Mouse (Mus musculus): ENCODE measurements around the gene Pdgfa. TPM values are rescaled to one million over a fixed set of nuclear protein-coding genes. Genes with fewer than 3 reads are reported as not detected.

The Pdgfa gene
- not detected in 2 replicates for total RNA-seq (2014; fragmentation: Nextera tagmentation)
- 1.5 TPM in 1 of 2 replicates, not detected in the other for total RNA-seq (2017)

DNA sequence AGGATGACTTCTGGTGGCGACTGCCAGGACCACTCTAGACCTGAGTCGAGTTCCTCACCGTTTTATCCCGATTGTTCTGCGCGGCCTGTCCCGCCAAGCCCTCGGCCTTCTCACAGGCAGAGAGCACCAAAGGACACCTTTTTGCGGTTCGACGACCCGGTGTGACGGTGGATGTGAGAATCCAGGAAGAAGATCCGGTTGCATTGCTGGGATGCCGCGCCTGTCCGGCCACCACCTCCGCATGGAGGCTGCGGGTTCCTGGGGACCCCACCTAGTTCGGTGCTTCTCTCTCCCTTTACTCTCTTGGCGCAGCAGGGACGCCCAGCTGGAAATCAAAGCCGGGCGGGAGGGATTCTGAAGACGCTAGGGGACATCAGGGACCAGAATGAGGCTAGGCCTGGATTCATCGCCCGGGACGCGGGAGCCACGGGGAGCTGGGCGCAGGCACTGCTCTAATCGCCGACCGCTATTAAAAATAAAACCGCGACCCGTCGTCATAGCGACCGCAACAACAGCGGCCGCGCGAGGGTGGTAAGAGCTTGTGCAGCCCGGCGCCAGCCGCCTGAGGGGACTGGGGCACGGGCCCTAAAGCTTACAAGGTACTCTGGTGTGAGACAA lies at the start of gene Pdgfa:
Gene Pdgfa (minus strand): TSS at position 200 of the 618 bp plus-strand sequence.
- ATAC-seq (replicated peaks; ENCODE audit: low FRiP score, low TSS enrichment, poor library complexity, severe bottlenecking): peak; percentile 64

DNA sequence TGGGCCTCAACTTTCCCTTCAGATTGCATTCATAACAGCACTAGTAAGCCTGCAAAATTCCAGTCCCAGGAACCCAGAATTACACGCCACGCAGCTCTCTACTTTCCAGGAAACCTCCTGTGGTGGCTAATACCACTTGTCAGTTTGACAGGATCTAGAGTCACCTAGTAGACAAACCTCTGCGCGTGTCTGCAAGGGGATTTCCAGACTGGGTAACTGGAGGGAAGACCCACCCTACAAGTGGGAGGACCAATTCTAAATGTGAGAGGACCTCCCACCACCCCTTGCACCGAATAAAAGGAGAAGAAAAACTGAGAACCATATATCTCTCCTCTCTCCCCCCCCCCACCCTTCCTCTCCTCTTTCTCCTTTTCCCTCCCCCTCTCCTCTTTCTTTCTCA lies 49.5 kb upstream of the Pdgfa start:
- ATAC-seq (replicated peaks; ENCODE audit: low FRiP score, low TSS enrichment, poor library complexity, severe bottlenecking): no peak

DNA sequence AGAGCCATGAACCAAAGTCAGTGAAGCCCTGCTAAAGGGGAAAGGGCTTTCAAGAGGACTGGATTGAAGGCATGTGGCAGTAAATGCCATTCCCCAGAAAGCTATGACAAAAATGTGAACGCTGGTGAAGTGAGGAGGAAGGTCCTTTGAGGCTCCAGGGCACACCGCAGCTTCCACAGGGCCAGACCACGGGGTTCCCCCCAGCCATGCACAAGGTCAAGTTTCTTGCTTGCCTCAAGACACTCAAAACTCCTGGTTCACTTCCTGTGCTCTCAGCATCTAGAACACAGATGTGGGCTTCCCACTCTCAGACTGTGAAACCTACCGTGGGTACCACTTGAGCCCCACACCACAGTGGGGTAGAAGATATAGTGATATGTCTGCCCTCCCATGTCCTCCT lies 46.4 kb upstream of the Pdgfa start:
- ATAC-seq (replicated peaks; ENCODE audit: low FRiP score, low TSS enrichment, poor library complexity, severe bottlenecking): no peak

DNA sequence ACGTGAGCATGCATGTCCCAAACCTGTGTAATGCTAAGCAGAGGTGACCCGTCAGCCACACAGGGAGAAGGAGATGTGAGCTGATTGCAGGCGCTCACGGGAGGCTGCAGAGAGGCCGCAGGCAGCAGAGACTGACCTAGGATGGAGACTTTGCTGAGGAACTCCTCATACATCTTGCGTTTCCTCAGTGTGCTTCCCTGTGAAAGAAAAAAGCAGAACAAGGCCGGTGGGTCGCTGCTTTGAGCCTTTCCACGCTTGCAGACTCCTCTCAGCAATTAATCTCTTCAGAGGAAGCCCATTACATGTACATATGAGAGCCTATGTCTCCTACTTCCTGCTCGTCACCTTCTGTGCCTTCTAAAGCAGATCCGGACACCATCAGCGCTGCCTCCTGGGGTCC lies 45.1 kb upstream of the Pdgfa start:
- no peak for ATAC-seq (replicated peaks; ENCODE audit: low FRiP score, low TSS enrichment, poor library complexity, severe bottlenecking)

DNA sequence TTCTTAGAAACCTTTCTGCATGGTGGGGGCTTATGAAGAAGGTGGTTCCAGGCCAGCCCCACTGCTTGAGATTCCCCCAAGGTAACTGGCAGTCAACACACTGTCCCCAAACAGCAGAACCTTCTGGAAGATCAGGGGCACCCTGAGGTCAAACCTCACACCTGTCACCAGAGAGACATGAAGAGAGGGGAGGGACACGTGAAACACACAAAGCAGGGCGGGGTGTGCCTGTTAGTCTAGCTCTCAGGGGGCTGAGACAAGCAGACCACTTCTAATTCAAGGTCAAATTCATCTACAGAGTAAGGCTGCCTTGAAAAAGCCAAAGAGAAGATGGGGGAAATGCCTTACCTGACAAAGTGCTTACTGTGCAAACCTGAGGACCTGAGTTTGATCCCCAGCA lies 38.0 kb upstream of the Pdgfa start:
- ATAC-seq (replicated peaks; ENCODE audit: low FRiP score, low TSS enrichment, poor library complexity, severe bottlenecking): no peak

DNA sequence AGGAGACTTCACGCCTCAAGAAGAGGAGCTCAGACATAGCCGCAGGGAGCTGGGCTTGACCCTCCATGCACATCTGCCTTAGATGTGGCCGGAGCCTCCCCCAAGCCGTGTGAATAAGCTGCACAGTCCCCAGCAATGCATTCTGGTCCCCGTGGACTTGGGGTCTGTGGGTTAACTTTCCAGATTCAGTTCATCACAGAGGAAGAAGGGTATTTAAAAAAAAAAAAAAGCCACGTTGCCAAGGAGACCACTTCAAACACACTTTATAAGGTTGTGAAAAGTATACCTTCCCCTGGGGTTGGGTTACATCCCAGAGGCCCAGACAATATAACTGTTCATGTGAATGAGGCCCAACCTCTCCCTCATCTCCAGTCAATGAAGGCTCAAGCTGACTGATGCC lies 37.6 kb upstream of the Pdgfa start:
- ATAC-seq (replicated peaks; ENCODE audit: low FRiP score, low TSS enrichment, poor library complexity, severe bottlenecking): no peak

DNA sequence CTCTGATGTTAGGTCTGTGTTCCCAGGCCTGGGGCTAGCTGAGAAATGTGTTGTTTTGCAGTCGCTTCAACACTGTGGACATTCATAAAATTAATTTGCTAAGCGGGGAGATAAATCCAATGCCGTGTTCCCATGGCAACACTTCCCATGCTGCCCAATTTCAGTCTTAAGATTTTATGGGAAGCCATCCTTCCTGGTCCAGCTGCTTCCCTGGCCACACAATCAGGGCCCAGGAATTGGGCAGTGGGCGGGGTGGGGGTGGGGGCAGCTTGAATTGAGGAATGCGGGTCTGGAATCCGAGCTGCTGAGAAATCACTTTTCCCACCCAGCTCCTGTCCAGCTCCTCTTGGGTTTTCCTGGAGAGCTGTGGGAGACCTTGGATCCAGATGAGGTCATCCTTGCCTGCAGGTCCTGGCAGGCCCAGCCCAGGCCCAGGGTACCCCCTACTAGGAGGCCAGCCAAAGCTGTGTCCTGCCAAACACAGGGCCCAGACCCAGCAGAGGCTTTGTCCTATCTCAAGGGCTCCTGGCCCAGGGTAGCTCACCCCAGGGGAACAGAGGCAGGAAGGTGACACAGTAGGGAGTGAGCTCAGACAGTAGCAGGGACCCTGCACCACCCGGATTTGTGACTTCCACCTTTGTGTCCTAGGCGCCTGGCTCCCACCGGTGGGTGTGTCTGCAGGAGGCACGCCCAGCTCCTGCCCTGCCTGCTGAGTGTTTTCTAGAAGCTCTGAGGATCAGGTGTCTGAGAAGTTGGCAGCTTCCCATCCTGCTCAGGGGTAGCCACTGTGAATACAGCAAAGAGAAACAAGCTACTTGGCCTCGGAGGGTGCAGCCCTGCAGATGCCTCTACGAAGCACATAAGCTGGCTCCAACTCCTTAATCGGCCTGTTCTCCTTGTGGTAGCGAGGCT lies 36.5 kb upstream of the Pdgfa start:
- no peak for ATAC-seq (replicated peaks; ENCODE audit: low FRiP score, low TSS enrichment, poor library complexity, severe bottlenecking)

DNA sequence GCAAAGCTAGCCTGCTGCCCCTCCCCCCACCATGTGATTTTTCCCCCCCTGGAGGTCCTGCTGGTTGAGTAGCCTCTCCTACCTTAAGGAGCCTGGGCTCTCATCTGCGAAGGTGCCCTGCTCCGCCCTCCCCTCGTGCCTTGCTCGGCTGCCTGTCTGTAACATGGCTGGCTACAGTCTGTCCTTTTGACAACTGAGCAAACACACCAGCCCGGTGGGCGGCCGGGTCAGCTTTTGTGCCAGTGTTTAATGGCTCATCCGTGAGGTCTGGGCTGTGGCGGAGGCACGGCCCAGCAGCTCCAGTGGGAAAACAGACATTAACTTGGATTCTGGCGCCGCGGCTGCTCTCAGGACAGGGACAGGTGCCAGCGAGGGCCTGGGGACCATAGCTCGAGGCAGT lies 30.4 kb upstream of the Pdgfa start:
- no peak for ATAC-seq (replicated peaks; ENCODE audit: low FRiP score, low TSS enrichment, poor library complexity, severe bottlenecking)

DNA sequence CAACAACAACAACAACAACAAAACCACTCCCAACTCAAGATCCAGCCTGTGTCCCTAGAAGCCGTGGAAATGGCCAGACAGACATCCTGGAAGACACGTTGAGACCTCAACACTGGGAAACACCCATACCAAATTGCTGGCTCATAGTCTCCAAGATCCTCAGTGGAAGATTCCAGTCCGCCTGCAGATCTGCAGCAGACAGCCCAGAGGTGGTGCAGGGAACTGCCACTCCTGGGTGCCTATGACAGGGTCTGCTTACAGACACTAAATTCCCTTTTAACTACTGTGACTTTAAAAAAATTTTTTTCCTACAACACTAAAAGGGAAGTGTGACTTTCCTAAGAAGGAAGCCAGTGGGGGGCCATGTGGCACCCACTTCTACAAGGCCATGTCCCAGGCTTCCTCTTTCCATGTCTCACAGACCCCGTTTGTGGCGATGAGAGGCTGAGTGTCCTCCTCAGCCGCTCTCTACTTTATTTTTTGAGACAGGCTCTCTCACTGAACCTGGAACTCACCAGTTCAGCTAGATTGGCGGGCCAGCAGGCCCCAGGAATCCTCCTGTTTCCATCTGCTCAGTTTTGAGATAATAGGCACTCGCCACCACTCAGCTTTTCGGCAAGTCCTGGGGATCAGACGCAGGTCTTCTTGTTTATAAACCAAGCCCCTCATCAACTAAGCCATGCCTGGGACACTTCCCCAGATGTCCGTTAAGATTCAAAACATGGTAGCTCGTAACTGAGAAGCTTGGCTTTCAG lies 27.4 kb upstream of the Pdgfa start:
- ATAC-seq (replicated peaks; ENCODE audit: low FRiP score, low TSS enrichment, poor library complexity, severe bottlenecking): no peak

DNA sequence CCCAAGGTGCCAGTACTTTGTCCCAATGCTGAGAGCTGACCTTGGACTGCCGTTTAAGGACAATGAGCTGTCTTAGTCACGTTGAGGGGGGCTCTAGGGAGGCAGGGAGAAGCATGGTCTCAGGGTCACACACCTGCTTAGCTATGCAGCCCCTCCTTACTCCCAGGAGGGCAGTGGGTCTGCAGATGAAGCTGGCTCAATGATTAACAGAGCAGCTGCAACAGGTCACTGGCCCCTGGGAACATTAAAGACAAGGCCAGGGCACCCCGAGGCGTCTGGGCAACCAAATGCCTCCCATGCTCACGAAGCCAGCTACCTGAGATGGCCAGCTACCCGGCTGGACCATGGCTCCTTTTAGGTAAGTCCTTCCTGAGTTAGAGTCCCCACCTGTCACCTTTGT lies 23.4 kb upstream of the Pdgfa start:
- no peak for ATAC-seq (replicated peaks; ENCODE audit: low FRiP score, low TSS enrichment, poor library complexity, severe bottlenecking)

DNA sequence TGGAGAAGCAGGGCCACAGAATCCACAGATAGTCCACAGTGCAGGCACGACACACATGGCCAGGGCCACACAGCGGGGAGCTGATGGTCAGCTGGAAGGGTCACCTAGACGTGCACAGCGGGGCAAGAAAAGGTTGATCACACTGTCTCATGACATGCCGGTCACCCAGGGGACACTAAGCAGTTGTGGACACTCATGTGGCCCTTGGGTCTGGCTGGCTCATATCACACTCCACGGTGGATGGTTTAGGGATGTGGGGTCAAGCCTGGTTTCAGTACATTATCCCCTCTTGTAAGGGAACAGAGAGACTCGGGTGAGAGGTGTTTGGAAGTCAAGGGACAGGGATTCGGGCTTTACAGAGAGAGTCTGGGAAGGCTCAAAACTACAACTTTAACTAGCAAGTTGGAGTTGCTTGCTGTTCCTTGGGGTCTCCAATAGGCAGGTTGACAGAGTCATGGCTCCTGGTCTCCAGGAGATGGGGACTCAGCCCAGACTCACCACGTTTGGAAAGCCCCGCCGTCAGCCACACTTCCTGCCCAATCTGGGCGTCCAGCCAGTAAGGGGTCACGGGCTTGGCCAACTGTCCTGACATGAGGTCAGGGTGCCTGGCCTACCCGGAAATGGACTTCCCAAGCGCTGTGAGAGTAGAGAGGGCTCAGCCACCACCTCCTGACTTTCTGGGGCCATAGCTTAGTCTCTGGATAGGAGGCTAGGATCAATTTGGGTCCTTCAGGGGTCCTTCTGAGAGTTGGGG lies 20.4 kb upstream of the Pdgfa start:
- no peak for ATAC-seq (replicated peaks; ENCODE audit: low FRiP score, low TSS enrichment, poor library complexity, severe bottlenecking)

DNA sequence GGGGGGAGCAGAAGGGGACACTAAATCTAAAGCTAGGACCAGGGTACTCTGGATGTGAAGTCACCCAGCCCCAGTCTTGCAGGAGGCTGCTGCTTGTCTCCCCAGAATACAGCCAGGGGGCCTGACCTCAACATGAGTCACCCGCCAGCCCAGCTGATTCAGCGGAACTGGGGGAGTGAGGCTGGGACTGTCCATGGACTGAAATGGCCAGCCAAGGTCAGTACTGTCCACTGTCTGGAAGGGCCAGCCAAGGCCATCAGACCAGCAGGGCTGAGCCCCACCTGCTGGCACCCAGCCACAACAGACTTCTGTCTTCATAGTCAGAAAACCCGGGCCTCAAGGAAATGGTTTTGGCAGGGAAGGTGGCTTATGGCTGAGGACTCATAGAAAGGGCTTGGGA lies 17.9 kb upstream of the Pdgfa start:
- ATAC-seq (replicated peaks; ENCODE audit: low FRiP score, low TSS enrichment, poor library complexity, severe bottlenecking): no peak

DNA sequence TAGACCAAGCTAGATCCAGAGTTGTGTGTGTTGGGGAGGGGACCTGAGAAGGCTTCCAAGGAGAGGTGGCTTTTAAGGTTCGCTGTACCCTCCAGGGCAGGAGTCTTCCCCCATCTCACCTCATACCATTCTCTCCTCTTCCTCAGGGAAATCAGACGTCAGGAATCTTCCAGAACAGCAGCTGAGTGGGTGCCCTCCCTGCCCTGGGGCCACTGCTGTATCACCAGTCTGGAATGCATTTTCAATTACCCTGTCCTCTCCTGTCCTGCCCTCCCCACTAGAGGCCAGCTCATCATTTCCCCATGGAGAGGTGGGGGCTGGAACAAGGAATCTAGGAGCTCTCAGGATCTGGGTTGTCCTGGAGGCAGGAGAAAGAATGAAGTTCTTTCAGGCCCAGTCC lies 13.5 kb upstream of the Pdgfa start:
- no peak for ATAC-seq (replicated peaks; ENCODE audit: low FRiP score, low TSS enrichment, poor library complexity, severe bottlenecking)

DNA sequence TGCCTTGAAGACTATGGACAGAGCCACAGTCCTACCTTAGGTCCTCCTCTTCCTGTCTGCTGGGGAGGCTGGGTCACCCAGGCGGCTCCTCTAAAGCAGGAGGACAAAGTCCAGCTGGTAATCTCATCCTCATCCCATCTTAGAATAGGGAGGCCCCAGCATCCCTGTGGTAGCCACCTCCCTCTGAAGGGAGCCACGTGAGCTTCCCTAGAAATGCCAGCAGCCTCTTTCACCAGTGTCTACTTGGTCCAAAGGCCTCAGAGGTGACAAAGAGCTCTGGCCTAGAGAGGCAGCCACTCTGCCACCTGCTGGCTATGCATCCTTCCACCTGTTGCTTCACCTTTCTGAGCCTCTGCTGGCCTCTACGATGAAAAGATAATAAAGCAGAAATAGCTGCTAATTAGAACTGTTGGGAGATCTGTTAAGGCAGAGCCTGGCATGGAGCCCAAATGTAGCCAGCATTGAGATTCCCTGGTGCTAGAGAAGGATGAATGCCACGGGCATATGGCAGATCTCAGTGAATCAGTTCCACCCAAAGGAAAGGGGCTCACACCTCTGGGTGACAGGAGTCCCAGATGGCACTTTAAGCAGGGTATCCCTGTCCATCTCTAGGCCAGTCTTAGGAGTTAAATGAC lies 10.1 kb upstream of the Pdgfa start:
- ATAC-seq (replicated peaks; ENCODE audit: low FRiP score, low TSS enrichment, poor library complexity, severe bottlenecking): no peak

DNA sequence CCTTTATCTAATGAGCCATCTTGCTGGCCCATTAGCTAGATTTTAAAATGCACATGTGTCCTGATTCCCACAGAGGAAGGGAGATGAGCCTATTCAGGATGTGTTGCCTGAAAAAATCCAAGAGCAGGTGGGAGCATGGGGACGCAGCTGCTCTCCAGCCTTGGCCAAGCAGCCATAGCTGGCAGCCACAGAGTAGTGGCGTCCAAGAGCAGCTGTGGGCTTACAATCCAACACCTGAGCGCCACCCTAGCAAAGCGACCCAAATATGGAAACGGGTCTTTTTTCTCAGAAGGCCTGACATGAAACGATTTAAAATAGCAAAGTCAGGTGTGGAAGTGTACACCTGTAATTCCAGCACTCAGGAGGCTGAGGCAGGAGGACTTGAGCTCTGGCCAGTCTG lies 7.4 kb upstream of the Pdgfa start:
- ATAC-seq (replicated peaks; ENCODE audit: low FRiP score, low TSS enrichment, poor library complexity, severe bottlenecking): no peak

DNA sequence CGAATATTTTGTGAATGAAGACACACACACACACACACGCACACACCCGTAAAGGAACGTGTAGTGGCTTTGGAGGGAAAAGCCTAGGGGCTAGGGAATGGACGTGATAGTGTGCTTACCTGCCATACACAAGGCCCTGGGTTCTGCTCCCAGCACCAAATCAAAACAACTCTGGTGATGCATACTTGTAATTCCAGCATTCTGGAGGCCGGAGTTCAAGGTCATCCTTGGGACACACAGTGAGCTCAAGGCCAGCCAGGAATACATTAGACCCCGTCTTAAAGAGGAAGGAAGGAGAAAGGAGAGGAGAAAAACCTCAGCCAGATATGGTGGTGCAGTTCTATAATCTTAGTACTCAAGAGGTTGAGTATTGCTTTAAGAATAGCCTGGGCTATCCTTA lies 2.5 kb upstream of the Pdgfa start:
- ATAC-seq (replicated peaks; ENCODE audit: low FRiP score, low TSS enrichment, poor library complexity, severe bottlenecking): no peak

DNA sequence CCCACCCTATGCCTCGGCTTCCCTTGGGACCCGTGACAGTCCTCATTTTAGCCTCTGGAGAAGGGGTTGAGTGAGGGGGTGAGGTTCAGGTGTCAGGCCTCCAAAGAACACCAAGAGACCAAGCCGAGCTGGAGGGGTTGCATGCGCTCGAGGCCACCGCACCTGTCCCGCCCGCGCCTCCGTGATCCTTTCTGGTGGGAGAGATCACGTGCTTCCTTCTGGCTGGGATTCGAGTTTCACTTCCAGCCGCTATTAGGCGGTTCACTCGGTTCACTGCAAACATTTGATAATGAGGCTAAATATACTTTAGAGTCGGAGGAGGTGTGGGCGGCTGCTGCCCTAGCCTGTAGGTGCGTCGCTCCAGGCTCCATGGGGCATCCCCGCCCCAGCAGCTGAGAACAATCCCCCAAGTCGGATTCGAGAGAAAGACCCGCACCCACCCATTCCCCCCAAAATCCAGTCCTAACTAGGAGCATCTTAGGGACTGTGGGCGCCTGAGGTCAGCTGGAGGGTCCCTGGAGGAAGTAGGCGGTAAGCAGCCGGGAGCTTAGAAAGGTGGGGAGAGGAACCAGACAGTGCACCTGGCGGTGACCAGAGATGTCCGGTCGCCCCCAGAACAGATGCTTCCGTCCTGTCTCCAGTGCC lies 888 bp upstream of the Pdgfa start:
- 0 out of 2 replicates have a peak, but pooled peaks have one; percentile 31 for ATAC-seq (replicated peaks; ENCODE audit: low FRiP score, low TSS enrichment, poor library complexity, severe bottlenecking)

DNA sequence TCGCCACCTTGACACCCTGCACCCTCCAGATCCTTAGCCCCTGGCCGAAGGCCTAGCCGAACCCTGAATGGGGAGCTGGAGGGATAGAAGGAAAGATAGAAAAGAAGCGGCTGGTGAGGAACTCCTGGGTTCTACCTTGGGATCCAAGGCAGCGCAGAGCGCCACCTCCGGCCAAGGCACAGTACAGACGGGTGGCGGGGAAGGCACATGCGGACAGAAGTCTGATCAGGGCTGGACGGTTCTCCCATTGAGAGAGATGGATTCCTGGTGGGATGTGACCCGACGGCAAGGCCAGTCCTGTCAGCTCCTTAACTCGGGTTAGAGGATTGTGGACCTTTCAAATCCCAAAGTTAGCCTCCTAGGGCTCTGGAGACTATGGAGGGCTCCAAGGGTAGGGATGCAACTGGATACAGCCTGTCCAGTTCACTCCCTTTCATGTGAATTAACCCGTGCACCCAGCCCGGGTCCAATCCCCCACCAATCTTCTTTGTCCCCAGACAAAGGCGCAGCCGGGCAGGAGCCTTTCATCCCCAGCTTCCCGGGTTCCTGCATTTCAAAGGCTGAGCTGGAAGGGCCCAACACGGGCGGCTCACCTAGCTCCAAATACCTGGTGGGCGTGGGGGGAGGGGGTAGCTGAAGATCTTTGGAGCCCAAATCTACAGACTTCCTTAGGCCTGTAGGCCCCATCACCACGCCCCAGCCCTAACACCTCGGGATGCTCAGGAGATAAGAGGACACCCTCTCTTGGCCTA lies 672 bp downstream of the Pdgfa start:
- no peak for ATAC-seq (replicated peaks; ENCODE audit: low FRiP score, low TSS enrichment, poor library complexity, severe bottlenecking)
